Mouse (Mus musculus) intestine, postnatal 0 days (tissue): ENCODE results near the gene Clock. TPM values are rescaled to one million over a fixed set of nuclear protein-coding genes. Genes with fewer than 3 reads are reported as not detected.

Experiments
- ATAC-seq: fragments of 200-750 bp; cut with Nextera tagmentation; 2 replicates; pipeline ENCODE4 v1.8.0; 2017; ENCODE audit warnings: mild to moderate bottlenecking, moderate TSS enrichment, moderate library complexity
- H3K27ac ChIP-seq: fragments of 300-500 bp; sonication (generic); 2 replicates; pipeline ENCODE4 v1.5.1; 2014; ENCODE audit warnings: mild to moderate bottlenecking, low read depth, low read length, moderate library complexity
- H3K27me3 ChIP-seq: fragments of 300-500 bp; sonication (generic); replicated peaks from 2 replicates; pipeline ENCODE4 v1.6.1; 2014; ENCODE audit warnings: low read length, mixed read lengths; ENCODE audit not compliant: control insufficient read depth, insufficient read depth
- H3K36me3 ChIP-seq: fragments of 300-500 bp; sonication (generic); 2 replicates; pipeline ENCODE4 v1.6.1; 2014; ENCODE audit warnings: mild to moderate bottlenecking, moderate library complexity; ENCODE audit not compliant: control insufficient read depth, insufficient read depth
- H3K4me1 ChIP-seq: fragments of 300-500 bp; sonication (generic); replicated peaks from 2 replicates; pipeline ENCODE4 v1.6.1; 2014; ENCODE audit warnings: antibody characterized with exemption, low read length, mixed read lengths; ENCODE audit not compliant: control insufficient read depth, insufficient read depth
- H3K4me2 ChIP-seq: fragments of 300-500 bp; sonication (generic); replicated peaks from 2 replicates; pipeline ENCODE4 v1.6.1; 2014; ENCODE audit warnings: low read depth, mild to moderate bottlenecking, moderate library complexity
- H3K4me3 ChIP-seq: fragments of 300-500 bp; sonication (generic); 2 replicates; pipeline ENCODE4 v1.5.1; 2014; ENCODE audit warnings: low read depth, low read length
- H3K9ac ChIP-seq: fragments of 300-500 bp; sonication (generic); 2 replicates; pipeline ENCODE4 v1.6.1; 2014; ENCODE audit warnings: mild to moderate bottlenecking, low read depth, low read length
- H3K9me3 ChIP-seq: fragments of 300-500 bp; sonication (generic); 2 replicates; pipeline ENCODE4 v1.6.1; 2016; ENCODE audit warnings: mixed run types; ENCODE audit not compliant: control insufficient read depth
- CTCF ChIP-seq: sonication (generic); IDR thresholded peaks from 2 replicates; pipeline ENCODE4 v1.5.1; 2016; ENCODE audit warnings: low read depth, mild to moderate bottlenecking, control low read depth, antibody characterized with exemption, moderate library complexity
- WGBS: fragments of 180-500 bp; shearing (Covaris S2); extraction: QIAGEN DNeasy Blood & Tissue Kit; methylation state at CpG from one replicate; pipeline ENCODE4 v1.1.7; 2014; 5-methylcytosine and 5-hydroxymethylcytosine counted together
- polyA plus RNA-seq: library from polyadenylated mRNA; unstranded; fragments of >200 nt; fragmentation: Nextera tagmentation; extraction: Ambion mirVana; gene quantifications from 2 replicates; pipeline ENCODE4 v1.2.1, GENCODE M21; 2015

The Clock gene
- polyA plus RNA-seq: 8.2 and 10.5 TPM in 2 replicates

GRCm38 (mm10) chr5:76304452-76305341, at the start of gene Clock:
TSS of gene Clock (minus strand) at chr5:76304792.
- Histone ChIP-seq H3K4me2 (peak within 1 kb of the TSS; percentile 74), H3K9me3 (no peaks in the 10 kb centered on the region), H3K27me3 (no peaks in the 10 kb centered on the region), H3K9ac (peak within 1 kb of the TSS; percentile 97), H3K36me3 (no peaks in the 10 kb centered on the region), H3K4me3 (peak within 1 kb of the TSS; percentile 97), H3K27ac (peak within 1 kb of the TSS; percentile 99), H3K4me1 (peaks cover 2% of the 10 kb centered on the region)
- peak; percentile 0; the same call in 1 of the 2 replicates for TF ChIP-seq CTCF
- under 1% methylated on average over 86 of the region's 104 CpGs for WGBS
- peak; percentile 72 for ATAC-seq

- Histone ChIP-seq H3K4me1 (no peaks in the 10 kb centered on the region), H3K9ac (no peak overlapping the region), H3K36me3 (no peaks in the 10 kb centered on the region), H3K27me3 (no peaks in the 10 kb centered on the region), H3K4me3 (no peak overlapping the region), H3K4me2 (no peak overlapping the region), H3K27ac (no peak overlapping the region), H3K9me3 (no peaks in the 10 kb centered on the region)
- peak; percentile 26 for TF ChIP-seq CTCF
- ATAC-seq: no peak
- 68% methylated on average over 7 of the region's 7 CpGs for WGBS
Observed at GRCm38 (mm10) chr5:76351953-76352611, 47.5 kb upstream of the Clock start.

GRCm38 (mm10) chr5:76351537-76351936, 46.9 kb upstream of the Clock start:
- Histone ChIP-seq H3K4me1 (no peaks in the 10 kb centered on the region), H3K4me3 (no peak overlapping the region), H3K9ac (no peak overlapping the region), H3K4me2 (no peak overlapping the region), H3K9me3 (no peaks in the 10 kb centered on the region), H3K27me3 (no peaks in the 10 kb centered on the region), H3K27ac (no peak overlapping the region), H3K36me3 (no peaks in the 10 kb centered on the region)
- TF ChIP-seq CTCF: no peak
- ATAC-seq: no peak
- WGBS: 83% methylated on average over 5 of the region's 5 CpGs

GRCm38 (mm10) chr5:76346137-76346536, 41.5 kb upstream of the Clock start:
- no peak for ATAC-seq
- no peaks in the 10 kb centered on the region for H3K27me3 ChIP-seq
- H3K27ac ChIP-seq: no peak overlapping the region
- H3K9me3 ChIP-seq: no peaks in the 10 kb centered on the region
- H3K4me3 ChIP-seq: no peak overlapping the region
- TF ChIP-seq CTCF: no peak
- WGBS: 62% methylated on average over 2 of the region's 2 CpGs
- no peak overlapping the region for H3K4me2 ChIP-seq
- no peak overlapping the region for H3K9ac ChIP-seq
- H3K4me1 ChIP-seq: no peaks in the 10 kb centered on the region
- no peaks in the 10 kb centered on the region for H3K36me3 ChIP-seq

GRCm38 (mm10) chr5:76340931-76341330, 36.3 kb upstream of the Clock start:
- Histone ChIP-seq H3K4me2 (no peak overlapping the region), H3K9ac (no peak overlapping the region), H3K4me1 (no peaks in the 10 kb centered on the region), H3K9me3 (no peaks in the 10 kb centered on the region), H3K27me3 (no peaks in the 10 kb centered on the region), H3K4me3 (no peak overlapping the region), H3K36me3 (no peaks in the 10 kb centered on the region), H3K27ac (no peak overlapping the region)
- ATAC-seq: no peak
- no peak for TF ChIP-seq CTCF
- WGBS: 38% methylated on average over 2 of the region's 2 CpGs

- Histone ChIP-seq H3K9me3 (no peaks in the 10 kb centered on the region), H3K36me3 (no peaks in the 10 kb centered on the region), H3K4me3 (no peak overlapping the region), H3K4me1 (no peaks in the 10 kb centered on the region), H3K27me3 (no peaks in the 10 kb centered on the region), H3K4me2 (no peak overlapping the region), H3K27ac (no peak overlapping the region), H3K9ac (no peak overlapping the region)
- 81% methylated on average over 8 of the region's 8 CpGs for WGBS
- no peak for TF ChIP-seq CTCF
- no peak for ATAC-seq
Observed at GRCm38 (mm10) chr5:76337100-76337499, 32.5 kb upstream of the Clock start.
